Mouse (Mus musculus) testis, postnatal 10 days (tissue): Measurements from ENCODE around the gene Cab39.
"Not testable (repeated sequence)": the region's sequence is repeated elsewhere in the genome, so short reads cannot be mapped to it uniquely, and the experiment has no call there.

Source experiments
- DNase-seq: peaks from one replicate; pipeline ENCODE4 v3.0.0; 2021; ENCODE audit warnings: low spot score

The Cab39 gene

GRCm38 (mm10) chr1:85791476-85791875 is 1.8 kb upstream of the Cab39 start:
- DNase-seq: no peak

GRCm38 (mm10) chr1:85794106-85794771 is 998 bp downstream of the Cab39 start:
- peak; percentile 57 for DNase-seq

- no peak for DNase-seq
Observed at GRCm38 (mm10) chr1:85795196-85795595, 2.0 kb downstream of the Cab39 start.

- DNase-seq: no peak
Observed at GRCm38 (mm10) chr1:85799776-85800175, 6.5 kb downstream of the Cab39 start.

- DNase-seq: no peak
Observed at GRCm38 (mm10) chr1:85802517-85802916, 9.3 kb downstream of the Cab39 start.

GRCm38 (mm10) chr1:85804551-85804950 is 11.3 kb downstream of the Cab39 start:
- no peak for DNase-seq

- no peak for DNase-seq
Observed at GRCm38 (mm10) chr1:85809256-85809655, 16.0 kb downstream of the Cab39 start.

- no peak for DNase-seq
Observed at GRCm38 (mm10) chr1:85810343-85810742, 17.1 kb downstream of the Cab39 start.

GRCm38 (mm10) chr1:85810787-85811186 is 17.5 kb downstream of the Cab39 start:
- no peak for DNase-seq

GRCm38 (mm10) chr1:85814213-85814612 is 21.0 kb downstream of the Cab39 start:
- not testable (repeated sequence) for DNase-seq

GRCm38 (mm10) chr1:85818121-85818520 is 24.9 kb downstream of the Cab39 start:
- DNase-seq: no peak

- no peak for DNase-seq
Observed at GRCm38 (mm10) chr1:85819695-85820094, 26.5 kb downstream of the Cab39 start.

GRCm38 (mm10) chr1:85822239-85822638 is 29.0 kb downstream of the Cab39 start:
- no peak for DNase-seq

GRCm38 (mm10) chr1:85824905-85825304 is 31.7 kb downstream of the Cab39 start:
- no peak for DNase-seq

GRCm38 (mm10) chr1:85827166-85827565 is 33.9 kb downstream of the Cab39 start:
- DNase-seq: no peak

GRCm38 (mm10) chr1:85829016-85829415 is 35.8 kb downstream of the Cab39 start:
- no peak for DNase-seq

GRCm38 (mm10) chr1:85838056-85838455 is 44.8 kb downstream of the Cab39 start:
- no peak for DNase-seq

GRCm38 (mm10) chr1:85839356-85839755 is 46.1 kb downstream of the Cab39 start:
- DNase-seq: no peak

- DNase-seq: no peak
Observed at GRCm38 (mm10) chr1:85839790-85840189, 46.5 kb downstream of the Cab39 start.

- DNase-seq: no peak
Observed at GRCm38 (mm10) chr1:85840421-85840820, 47.2 kb downstream of the Cab39 start.

- no peak for DNase-seq
Observed at GRCm38 (mm10) chr1:85842251-85842650, 49.0 kb downstream of the Cab39 start.

- DNase-seq: no peak
Observed at GRCm38 (mm10) chr1:85843291-85843863, 50.1 kb downstream of the Cab39 start.

- no peak for DNase-seq
Observed at GRCm38 (mm10) chr1:85844981-85845380, 51.7 kb downstream of the Cab39 start.

- DNase-seq: no peak
Observed at GRCm38 (mm10) chr1:85845476-85845875, 52.2 kb downstream of the Cab39 start.
